Mouse (Mus musculus): ENCODE data around the gene Plekhh2.

Plekhh2 gene

DNA sequence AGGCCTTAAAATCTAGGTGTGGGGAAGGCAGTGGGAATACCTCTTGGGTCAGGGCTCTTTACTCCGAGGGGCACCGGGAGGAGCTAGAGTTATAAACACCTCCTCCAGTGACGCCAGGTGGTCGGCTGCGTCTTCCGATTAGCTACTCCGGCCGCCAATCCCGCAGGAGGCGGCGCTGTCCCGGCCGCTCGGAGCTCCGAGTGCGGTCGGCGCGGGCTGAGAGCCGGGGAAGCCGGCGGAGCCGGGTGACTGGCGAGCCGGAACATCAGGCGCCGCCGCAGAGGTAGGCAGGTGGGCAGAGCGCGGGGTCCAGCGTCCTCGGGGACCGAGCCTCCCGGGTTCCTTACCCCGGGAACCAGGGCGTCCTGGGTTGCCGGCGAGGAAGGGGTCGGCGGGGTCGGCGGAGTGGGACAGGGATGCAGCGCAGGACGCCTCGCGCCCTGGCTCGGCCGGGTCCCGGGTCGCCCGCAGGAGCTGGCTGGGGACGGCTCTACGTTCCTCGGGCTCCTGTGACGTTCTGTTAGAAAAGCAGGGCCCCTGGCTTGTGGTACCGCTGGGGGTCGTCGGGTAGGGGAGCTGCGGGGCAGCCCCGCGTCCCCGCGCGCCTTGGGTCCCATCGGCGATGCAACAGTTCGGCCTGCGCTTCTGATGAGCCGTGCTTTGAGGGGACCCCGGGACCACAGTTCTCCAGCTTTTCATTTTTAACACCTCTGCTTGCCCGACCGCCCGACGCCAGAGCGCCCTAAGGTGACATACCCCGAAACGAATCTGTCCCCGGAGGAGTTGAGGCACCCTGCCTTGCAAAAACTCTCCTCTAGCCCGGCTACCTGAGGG lies at the start of gene Plekhh2:
TSS of gene Plekhh2 (plus strand) at position 214 of the 834 bp plus-strand sequence.
- DNase-seq (ENCODE audit: low spot score): peak; percentile 82

DNA sequence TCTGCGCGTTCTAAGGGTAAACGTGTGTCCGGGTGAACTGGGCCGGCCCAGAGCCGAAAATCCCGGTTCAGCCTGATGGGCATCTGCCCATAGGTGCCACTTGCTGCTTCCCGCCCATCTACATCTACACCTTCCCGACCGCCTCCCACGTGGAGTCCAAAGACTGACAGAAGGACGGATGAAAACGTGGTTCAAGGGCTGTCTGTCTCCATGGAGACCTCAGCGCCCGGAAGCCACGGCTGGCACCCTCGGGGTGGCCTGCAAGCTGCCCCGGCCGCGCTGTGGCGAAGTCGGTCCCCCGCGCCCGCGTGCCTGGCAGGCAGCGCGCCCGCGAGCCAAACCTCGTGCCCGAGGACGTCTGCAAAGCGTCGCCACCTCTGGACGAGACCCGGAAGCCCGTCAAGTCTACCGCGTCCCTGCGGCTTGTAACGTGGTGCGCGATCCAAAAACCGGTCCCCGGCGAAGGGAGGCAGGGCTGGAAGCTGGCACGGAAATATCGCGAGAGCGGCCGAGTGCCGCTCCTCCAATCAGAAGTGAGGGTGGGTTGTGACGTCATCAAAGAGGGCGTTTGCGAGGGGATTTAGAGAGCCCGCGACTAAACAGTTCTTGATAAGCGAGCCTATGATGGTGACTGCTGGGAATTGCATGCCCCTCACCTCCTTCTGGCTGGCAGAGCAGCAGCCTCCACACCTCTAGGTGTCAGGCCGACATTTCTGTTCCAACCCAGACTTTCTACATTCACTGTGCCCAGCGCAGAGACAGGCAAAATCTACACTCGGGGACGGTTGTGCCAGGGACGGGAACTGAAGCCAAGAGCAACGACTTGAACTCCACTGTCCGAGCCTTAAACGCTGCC lies 45.7 kb upstream of the Plekhh2 start, which contains the start of gene Thada:
TSS of gene Thada (minus strand) at position 453 of the 856 bp plus-strand sequence.
- DNase-seq (ENCODE audit: low spot score): peak; percentile 98

DNA sequence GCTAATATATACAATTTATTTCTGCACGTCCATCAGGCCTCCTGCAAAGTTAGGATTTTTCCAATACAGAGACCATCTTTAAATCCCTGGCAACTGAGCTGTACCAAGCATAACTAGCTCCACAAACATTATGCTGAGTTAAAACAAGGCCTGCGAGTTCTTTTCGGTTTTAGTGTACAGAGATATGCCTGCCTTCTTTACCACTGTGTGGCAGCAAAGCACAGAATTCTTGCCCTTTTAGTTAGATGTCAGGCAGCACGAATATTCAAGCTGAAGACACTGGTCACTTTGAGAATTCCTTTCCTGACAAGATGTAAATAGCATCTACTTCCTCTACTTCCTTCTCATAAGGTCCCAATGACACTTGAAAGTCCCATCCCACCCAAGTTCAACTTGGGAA lies 37.4 kb upstream of the Plekhh2 start:
- no peak for DNase-seq (ENCODE audit: low spot score)

DNA sequence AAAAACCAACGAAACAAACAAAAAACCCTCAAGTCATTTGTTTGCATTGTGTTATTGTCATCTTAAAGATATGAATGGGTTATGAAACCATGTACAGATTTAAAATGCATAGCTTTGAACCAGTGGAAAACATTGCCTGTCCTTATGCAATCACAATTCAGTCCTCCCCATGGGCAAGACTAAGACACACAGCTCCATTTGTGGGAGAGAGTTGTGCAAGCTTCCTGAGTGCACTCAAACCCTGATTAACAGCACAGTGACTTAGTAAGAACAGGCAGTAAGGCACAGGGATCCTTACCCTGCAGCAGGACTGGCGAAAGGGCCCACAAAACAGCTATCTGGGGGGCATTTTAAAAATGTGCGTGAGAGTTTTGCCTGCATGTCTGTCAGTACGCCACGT lies 34.5 kb upstream of the Plekhh2 start:
- DNase-seq (ENCODE audit: low spot score): peak; percentile 25

DNA sequence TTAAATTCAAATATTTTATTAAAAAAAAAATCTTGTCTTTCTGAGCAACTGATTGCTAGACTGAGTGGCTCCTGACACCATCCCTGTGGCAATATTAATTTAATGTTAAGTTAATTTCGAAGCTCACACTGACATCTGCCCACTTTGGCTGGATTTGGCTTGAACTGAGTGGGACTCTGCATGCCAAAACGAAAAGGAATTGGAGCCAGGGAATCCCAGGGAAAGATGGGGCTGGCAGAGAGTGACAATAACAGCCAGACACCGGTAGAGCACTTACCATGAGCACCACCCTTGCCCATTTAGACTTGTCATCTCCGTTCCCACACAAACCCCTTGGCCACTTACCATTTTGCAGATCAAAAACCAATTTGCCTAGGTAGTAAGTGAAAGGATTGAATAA lies 33.4 kb upstream of the Plekhh2 start:
- DNase-seq (ENCODE audit: low spot score): no peak

DNA sequence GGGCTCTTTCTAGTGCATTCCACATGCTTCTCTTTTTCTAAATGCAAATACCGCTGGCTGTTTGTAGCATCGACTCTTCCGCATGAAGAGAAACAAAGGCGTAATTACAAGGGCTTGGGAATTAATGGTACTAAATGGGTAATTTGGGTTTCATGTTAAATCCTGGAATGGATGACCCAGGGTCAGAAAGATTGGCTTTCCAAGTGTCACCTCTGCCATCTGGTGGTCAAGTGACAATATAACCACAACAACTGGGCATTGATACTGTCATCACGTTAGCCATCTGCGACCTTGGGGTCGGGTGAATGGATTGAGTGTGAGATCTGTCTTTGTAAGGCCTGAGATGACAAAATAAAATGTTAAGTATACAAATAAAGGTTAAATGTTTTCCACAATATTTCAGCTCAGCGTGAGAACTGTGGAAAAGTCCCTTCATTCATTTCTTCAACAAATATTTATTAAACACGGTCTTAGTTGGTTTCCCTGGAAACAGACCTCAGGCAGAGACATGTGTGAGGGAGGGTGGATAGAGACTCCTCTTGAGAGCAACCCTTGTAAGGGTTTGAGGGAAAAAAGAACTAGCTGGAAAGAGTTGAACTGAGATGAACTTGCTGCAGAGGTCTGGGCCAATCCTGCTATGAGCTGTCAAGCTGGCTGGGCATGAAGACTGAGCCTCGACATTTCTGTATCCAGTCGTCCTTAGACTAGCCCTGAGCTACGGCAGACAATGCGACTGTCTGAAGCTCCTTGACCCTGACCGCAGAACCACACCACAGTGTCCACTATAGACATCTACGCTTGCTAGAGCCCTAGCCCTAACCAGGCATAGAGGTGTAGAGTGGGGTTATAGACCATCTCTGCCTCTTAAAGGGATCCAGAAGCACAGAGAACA lies 31.0 kb upstream of the Plekhh2 start:
- DNase-seq (ENCODE audit: low spot score): peak; percentile 55

DNA sequence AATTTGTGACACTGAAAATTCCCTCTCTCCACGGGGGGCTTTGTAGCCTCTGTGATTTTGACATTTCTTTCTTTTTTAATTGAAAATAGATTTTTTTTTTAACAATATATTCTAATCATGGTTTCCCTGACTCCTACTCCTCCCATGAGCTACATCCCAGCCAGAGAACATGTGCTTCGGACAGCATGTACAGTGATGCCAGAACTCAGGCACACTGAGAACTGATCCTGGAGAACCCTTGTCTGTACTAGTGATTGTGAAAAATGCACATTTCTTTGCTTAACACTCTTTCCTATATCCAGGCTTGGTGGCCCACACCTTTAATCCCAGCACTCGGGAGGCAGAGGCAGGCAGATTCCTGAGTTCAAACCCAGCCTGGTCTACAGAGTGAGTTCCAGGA lies 28.9 kb upstream of the Plekhh2 start:
- no peak for DNase-seq (ENCODE audit: low spot score)

DNA sequence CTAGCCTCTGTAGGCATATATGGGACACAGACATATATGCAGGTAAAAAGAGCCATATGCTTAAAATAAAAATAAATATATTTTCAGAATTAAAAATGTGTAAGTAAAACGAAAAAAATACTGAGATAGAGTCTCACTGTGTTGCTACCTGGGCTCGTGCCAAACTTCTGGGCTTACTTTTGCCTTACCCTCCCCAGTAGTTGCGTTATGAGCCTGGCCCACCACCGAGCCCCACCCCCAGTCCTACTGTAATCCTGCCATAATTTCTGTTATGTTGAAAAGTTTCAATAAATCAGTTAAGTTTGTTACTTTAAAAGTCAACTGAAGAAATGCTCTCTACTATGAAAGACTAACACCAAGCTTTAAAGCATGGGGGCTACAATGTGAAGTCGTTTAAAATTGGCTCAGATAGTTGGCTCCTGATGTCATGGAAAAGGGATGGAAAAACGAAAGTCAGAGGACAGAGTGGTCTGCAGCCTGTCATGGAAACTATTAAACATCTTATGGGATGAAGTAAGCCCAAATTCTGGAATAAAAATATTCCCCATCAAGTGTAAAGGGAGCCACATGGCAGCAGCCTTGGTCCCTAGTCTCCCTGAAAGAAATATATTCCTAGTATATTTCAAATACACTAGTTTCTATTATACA lies 27.9 kb upstream of the Plekhh2 start:
- no peak for DNase-seq (ENCODE audit: low spot score)

DNA sequence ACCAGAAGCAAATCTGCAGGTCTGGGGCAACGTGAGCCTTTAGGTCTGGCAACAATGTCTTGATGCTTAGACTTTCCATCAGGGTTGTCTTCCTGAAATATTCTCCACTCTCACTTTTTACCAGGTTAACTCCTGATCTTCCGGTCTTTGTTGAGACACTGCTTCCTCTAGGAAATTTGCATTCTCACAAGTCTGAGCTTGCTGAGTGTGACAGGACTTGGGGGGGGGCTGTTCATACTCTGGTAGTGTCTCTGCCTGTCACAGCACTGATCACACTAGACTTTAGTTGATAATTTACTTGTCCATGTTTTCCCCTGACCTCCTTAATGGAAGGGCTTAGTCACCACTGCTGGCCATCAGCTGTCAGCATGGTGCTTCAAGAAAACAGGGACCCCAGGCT lies 24.3 kb upstream of the Plekhh2 start:
- DNase-seq (ENCODE audit: low spot score): no peak

DNA sequence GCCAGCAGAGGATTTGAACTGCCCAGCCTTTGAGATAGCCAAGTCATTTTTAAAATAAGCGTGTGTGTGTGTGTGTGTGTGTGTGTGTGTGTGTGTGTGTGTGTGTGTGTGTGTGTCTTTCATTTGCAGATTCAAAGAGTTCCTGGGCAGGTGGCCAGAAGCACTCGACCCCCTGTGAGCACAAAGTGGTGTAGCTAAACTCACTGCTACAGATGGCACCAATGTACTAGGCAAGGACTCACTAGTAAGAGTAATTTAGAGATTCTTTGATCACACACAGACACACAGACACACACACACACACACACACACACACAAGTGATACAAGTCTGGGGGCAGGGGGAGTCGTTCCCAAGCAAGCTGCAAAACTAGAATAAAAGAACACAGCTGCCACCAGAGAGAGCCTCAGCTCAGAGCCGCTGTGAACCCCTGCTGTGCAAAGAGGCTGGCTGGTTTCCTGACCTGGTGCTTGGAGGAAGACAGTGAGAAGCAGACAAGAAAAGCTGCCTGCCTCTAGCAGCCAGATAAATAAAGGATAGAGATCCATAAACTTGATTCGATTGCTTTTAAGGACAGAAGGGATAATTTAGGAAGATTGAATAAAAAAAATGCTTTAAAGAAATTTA lies 19.3 kb upstream of the Plekhh2 start:
- DNase-seq (ENCODE audit: low spot score): no peak

DNA sequence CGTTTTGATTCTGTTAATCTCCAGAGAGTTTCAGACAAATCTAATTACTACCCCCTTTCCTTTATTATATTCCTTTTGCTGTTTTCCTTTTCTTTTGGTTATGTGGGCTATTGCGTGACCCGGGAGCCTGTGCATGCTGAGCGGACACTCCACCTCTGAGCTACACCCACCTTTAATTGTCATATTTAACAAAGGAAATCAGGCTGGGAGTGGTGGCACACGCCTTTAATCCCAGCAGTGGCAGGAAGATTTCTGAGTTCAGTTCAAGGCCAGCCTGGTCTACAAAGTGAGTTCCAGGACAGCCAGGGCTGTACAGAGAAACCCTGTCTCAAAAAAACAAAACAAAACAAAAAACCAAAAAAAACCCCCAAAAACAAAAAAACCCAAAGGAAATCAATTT lies 14.7 kb upstream of the Plekhh2 start:
- DNase-seq (ENCODE audit: low spot score): no peak

DNA sequence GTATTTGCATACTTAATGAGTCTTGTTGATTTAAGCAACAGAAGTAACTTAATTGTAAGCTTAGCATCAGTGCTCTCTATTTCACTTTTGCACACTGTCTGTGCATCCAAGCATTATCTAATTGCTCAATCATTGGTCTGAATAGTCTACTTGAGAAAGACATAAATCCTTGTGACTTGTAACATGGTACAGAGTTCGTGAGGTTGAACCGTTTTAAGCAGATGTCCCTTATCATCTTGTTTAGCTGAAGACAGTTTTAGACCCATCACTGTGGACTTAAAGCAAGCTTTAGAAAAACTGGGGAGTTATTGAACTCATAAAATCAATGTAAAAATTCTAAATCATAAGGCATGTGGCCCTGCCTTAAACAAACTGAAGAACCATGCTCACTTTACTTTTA lies 14.1 kb upstream of the Plekhh2 start:
- DNase-seq (ENCODE audit: low spot score): no peak

DNA sequence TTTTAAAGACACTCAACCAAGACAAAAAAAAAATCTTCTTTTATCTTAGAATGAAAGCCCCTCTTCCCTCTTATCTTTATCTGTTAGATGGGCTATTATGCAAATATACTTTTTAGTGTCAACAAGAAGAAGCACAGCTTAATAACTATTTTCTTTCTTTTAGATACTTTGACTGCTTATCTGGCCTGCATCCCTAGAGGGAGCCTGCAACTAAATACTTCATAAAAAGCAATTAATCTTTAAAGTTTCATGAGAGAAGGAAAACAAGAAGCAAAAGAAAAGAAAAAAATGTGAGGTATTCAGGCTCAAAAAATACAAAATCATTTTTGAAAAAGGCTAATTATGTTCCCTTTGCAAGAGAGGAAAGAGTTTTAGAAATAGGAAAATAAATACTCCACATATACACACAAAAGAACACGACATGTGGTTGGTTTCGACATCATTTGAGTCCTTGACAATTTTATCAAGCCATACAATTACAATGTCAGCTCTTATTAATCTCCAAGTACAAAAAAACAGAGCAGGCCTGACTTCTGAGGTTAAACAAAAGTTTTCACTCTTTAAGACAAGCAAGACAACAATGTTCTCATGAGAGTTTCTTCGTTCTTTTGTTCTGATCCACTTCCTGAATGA lies 13.6 kb upstream of the Plekhh2 start:
- DNase-seq (ENCODE audit: low spot score): no peak

DNA sequence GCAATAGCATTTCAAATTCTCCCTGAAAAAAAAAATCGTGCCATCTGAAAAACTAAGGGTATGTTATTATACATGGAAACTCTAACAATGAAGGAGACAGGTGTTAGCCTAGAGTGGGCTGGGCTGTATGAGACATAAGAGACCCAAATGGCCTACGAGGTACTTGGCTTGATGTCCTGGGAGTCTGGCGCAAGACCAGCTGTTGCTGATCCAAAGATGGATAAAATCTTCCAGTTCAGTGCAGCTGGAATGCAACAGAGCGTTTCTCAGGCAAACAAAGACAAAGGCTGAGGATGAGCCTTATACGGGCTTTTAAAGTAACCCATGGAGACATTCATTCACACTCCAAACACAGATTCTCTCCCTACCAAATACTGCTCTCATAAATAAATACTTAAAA lies 13.1 kb upstream of the Plekhh2 start:
- DNase-seq (ENCODE audit: low spot score): no peak

DNA sequence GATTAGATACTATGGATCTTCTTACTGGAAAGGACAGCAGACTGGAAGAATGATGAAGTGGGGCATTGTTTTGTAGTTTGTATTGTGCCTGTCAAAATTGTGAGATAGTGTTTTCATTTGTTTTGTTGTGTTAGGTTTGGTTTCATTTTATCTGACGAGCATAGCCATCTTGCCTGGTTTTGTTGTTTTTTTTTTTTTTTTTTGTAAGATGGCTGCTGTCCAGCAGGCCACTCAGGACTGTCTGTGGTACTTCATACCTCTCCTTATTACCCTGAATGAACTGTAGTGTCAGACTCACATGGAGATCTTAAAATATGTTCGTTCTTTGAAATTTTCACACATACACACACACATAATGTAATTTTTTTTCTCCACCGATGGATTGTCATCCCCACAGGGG lies 9.4 kb upstream of the Plekhh2 start:
- no peak for DNase-seq (ENCODE audit: low spot score)

DNA sequence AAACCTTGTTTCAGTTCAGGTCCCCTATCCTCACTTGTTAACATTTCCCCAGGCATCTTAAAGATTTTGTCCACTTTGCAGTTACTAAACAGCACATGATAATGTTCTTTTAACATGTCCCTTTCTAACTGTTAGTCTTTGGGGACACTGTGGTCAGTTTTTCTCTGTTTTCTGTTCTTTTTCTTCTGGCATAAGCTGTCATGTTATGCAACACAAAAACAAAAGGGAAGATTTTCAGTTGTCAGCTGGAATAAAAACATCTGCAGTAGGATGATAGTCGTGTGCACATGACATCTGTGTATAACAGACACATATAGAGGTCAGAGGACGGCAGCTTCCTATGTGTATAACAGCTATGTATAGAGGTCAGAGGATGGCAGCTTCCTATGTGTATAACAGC lies 5.8 kb upstream of the Plekhh2 start:
- no peak for DNase-seq (ENCODE audit: low spot score)

DNA sequence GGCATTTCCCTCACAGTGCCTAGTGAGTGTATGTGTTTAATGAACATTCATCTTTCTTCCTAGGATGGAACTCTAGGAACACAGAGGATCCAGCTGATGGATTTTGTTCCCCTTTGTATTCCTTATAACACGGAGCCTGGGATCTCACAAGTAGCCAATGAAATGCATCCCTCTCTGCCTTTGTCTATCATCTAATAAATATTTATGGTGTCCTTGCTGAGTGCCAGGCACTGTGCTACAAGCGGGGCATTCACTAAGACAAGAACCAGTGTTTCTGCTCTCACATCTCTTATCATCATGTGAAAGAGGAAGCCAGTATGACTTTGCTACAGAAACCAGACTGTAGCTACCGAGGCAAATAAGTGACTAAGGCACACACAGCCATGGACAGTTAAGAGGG lies 3.0 kb upstream of the Plekhh2 start:
- DNase-seq (ENCODE audit: low spot score): no peak

DNA sequence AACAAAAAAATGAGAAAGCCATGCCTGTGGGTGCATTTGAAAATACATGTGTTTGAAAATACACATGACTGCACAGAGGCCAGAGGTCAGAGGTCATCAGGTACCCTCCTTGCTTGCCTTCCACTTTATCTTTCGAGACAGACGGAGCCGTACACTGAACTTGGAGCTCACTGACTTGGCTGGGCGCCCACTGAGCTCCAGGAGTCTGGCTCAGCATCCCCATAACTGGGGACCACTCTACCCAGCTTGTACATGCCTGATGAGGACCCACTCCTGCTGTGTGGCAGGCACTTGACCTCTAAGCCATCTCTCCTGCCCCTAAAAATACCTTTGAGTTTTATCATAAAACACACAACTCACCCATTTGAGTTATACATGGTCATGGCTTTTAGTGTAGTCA lies 2.5 kb upstream of the Plekhh2 start:
- DNase-seq (ENCODE audit: low spot score): no peak

DNA sequence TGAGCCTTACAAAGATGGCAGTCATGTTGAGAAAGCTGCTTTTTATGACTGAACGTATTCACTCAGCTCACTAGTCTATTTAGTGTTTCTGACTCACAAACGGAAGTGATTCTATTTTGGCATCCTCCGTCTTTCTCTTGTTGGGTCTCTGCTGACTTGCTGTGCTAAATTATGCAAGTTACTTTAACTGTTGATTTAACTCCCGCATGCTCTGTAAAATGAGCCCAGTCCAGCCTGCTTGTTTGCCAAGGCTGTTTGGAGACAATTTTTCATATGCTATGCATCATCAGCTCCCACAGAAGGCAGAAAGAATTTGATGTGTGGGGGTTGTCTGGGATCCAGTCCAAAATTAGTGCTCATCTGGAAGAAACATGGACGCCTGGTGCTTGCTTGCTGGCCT lies 1.3 kb upstream of the Plekhh2 start:
- DNase-seq (ENCODE audit: low spot score): no peak

DNA sequence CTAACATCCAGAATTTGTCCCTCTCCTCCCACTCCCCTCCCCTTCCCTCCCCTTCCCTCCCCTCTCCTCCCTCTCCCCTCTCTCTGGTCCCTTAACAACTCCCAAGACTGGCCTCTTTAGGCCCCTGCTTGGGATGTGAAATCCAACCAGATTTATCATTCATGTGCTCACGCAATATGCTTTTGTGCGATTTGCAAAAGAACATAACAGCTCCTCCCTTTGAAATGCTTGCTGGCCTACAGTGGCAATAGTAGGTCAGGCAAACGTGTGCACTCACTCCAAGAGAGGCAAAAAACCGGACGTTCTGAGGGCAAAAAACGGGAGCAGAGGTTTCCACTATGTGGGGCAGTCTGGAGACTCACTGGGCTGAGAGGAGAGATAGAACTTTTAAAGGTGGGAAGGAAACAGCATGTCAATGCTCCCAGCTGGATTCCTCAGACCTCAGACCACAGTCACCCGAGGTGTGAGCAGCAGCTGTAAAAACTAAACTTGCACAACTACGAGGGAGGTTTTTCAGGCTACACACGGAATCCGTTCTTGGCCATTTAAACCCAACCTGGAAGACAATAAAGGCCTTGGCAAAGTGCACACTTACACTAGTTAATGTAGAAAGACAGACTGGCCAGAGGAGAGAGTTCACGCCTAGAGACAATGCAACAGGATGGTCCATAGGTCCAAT lies 595 bp upstream of the Plekhh2 start:
- DNase-seq (ENCODE audit: low spot score): no peak
